Mouse (Mus musculus): Measurements from ENCODE around the gene Fkbp15. TPM values are rescaled to one million over a fixed set of nuclear protein-coding genes. Genes with fewer than 3 reads are reported as not detected.

Fkbp15 gene
- total RNA-seq, 4 experiments from 2014 or later, result 40.7 to 49.8 (median 46.1) TPM

DNA sequence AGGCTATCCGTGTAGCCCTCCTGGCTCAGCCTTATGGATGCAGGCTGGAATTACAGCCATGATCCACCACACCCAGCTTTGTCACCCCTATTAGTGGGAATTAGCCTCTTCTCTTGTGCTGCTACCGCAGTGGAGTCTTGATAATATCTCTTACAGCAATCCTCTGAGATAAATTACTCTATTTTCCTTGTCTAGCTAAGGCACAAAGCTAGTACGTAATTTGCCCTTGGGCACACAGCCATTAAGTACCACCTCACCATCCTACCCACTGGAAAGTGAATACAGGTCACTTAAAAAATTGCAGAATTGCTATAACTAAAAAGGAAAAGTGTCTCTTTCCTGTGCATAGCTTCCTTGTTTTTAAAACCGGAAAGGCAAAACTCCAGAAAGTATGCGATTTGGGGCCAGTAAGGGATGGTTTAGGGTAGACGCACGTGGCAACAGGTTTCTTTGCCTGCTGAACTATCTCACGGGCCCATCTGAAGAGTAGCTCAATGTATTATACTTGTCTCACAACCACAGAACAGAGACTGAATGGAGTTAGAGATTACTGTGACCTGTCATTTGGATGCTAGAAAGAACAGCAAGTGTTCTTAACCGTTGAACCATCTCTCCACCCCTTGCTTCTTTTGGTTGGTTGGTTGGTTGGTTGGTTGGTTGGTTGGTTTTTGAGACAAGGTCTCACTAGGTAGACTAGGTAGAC is 12.6 kb upstream of the Fkbp15 start:
- no peak for DNase-seq (ENCODE audit: low spot score in 2 of 2)

DNA sequence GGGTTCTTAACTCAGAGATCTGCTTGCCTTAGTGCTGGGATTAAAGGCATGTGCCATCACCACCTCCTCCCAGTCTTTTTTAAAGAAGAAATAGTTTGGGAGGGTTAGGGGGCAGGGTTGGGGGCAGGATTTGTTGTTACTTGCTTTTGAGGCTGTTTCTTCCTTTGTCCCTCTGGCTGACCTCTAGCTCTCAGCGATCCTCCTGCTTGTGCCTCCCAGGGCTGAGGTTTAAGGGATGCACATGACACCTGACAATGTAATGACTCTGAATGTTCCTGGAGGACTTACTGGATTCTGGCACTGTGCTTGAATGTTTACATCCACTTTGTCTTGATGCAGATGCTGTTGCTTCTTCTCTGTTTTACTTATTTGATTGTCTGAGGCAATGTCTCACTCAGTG is 12.1 kb upstream of the Fkbp15 start:
- no peak for DNase-seq (ENCODE audit: low spot score in 2 of 2)

- no peak for DNase-seq (ENCODE audit: low spot score in 2 of 2)
These were observed 8.7 kb upstream of the Fkbp15 start for GRCm38 (mm10) chr4:62369091-62369490.

- no peak for DNase-seq (ENCODE audit: low spot score in 2 of 2)
These were observed 7.2 kb upstream of the Fkbp15 start for GRCm38 (mm10) chr4:62367586-62367985.

- no peak for DNase-seq (ENCODE audit: low spot score in 2 of 2)
These were observed 5.9 kb upstream of the Fkbp15 start for GRCm38 (mm10) chr4:62366291-62366690.

- no peak for DNase-seq (ENCODE audit: low spot score in 2 of 2)
These were observed 4.0 kb upstream of the Fkbp15 start for GRCm38 (mm10) chr4:62364299-62364698.

GRCm38 (mm10) chr4:62362437-62362836 is 2.1 kb upstream of the Fkbp15 start:
- DNase-seq (ENCODE audit: low spot score in 2 of 2), result no peak

DNA sequence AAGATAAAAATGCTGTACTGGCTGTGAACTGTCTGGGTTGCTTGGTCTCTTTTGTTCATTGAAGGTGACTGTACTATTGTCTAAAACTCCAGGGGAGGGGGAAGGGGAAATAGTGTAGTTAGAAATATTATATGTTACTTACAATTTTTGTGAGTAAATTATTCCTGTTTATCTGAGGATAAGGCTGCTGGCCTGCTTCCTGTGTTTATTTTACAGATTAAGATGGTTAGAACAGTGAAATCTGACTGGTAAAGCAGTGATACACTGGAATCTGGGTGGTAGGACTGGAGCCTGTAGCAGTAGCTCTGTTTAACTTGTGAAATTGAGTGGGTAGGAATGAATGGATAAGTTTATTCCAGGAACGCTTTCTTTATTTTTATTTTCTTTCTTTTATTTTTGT is 1.6 kb upstream of the Fkbp15 start:
- no peak for DNase-seq (ENCODE audit: low spot score in 2 of 2)

DNA sequence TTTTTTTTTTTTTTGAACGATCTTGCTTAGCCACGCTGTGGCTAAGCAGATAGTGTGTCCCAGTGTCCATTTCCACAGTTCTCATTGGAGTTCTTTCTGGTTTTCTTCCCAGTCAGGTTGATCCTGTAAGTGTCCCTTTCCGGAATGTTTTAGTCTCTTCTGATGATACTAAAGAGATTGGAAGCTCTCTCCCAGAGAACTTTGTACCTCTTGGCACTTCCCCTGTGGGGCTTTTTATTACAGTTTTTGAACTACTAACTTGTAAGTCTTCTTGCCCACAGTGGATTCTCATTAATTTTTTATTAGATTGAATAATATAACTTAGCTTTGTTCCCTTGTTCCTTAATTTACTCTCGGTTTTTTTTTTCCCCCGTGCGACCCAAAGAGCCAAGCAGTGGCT is 1.2 kb upstream of the Fkbp15 start:
- DNase-seq (ENCODE audit: low spot score in 2 of 2), result no peak

- no peak for DNase-seq (ENCODE audit: low spot score in 2 of 2)
These were observed 582 bp upstream of the Fkbp15 start for GRCm38 (mm10) chr4:62360805-62361455.

DNA sequence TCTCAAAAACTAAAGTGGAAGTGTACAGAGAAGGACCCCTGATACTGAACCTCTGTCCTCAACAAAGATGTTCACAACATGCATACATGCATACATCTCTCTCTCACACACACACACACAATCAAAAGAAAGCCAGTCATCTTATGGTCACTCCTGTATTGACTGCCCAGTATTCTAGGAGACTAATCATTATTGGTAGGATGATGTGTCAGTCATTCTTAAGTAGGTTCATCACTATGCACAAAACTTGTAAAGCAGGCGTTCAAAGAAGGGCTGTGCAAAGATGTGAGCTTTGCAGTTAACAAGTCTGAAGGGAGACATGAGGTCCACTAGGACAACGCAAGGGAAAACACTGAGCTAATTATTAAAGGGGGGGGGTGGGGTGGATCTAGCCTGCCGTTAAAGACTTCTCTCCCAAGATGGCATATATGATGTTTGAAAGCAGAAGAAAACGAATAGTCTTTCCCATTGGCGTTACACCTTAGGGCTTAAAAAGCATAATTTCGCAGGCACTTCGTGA is 1.0 kb downstream of the Fkbp15 start:
- no peak for DNase-seq (ENCODE audit: low spot score in 2 of 2)

DNA sequence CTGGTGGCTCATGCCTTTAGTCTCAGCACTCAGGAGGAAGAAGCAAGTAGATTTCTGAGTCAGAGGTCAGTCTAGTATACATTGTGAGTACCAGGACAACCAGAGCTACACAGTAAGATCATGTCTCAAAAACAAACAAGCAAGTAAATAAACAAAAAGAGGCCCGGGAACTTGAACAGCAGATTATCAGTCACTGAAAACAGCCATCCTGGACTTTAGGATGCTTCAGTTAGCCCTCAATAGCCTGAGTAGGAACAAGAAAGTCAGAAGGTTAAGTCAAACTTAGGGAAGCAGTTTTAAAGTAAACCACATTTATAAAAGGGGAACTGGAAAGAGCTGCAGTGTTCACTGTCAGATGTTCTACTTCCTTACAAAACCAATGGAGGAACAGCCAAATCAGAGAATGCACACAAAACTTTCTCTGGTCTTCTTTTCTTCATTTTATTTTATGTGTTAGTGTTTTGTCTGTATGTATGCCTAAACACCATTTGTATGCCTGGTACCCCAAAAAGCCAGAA is 2.7 kb downstream of the Fkbp15 start:
- DNase-seq (ENCODE audit: low spot score in 2 of 2), result no peak

DNA sequence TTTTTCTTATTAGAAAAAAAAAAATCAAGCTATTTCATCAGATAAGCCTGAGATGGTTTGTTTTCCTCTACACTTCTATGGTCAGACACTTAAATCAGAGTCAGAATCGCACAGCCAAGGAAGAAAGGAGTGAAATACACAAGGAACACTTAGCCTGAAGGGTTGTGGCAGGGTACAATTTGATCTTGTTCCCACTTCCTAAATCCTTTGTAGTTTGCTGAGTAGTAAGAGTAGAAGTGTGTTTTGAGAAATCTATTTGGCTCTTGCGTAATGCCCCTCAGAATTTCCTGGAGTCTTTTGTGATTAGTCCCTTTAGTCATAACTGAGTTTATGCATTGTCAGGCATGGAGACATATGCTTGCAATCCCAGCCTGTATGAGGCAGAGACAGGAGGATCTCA is 11.0 kb downstream of the Fkbp15 start:
- DNase-seq (ENCODE audit: low spot score in 2 of 2), result no peak

DNA sequence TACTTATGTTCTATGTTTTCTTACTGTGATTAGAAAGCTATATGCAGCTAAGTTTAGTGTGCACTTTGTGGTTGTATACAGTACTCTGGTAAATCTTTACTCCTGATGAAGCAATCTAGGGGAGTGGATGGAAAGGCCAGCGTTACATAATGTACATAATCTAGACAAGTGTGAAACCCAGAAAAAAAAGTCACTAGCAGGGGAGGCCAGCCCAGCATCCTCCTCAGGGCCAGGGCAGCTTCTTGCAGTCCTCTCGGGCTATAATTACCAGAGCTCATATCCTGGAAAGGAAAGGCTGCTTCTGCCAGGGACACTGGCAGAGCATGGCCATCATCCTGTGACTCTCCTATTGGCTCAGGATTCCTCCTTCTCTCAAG is 12.0 kb downstream of the Fkbp15 start:
- no peak for DNase-seq (ENCODE audit: low spot score in 2 of 2)

GRCm38 (mm10) chr4:62347605-62348328 is 12.6 kb downstream of the Fkbp15 start:
- DNase-seq (ENCODE audit: low spot score in 2 of 2), result no peak

- DNase-seq (ENCODE audit: low spot score in 2 of 2), result no peak
These were observed 14.5 kb downstream of the Fkbp15 start for GRCm38 (mm10) chr4:62345827-62346226.

DNA sequence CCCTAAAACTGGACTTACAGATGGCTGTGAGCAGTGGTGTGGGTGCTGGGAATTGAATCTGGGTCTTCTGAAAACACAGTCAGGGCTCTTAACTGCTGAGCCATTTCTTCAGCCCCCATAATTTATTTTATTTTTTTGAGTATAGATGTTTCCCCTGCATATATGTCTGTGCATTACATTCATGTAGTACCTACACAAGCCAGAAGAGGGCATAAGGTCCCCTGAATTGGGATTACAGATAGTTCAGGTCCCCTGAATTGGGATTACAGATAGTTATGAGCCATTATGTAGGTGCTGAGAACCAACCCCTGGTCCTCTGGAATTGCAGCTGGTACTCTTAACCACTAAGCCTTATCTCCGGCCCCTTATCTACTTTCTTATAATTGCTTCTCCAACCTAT is 16.3 kb downstream of the Fkbp15 start:
- DNase-seq (ENCODE audit: low spot score in 2 of 2), result no peak

- DNase-seq (ENCODE audit: low spot score in 2 of 2), result no peak
These were observed 21.8 kb downstream of the Fkbp15 start for GRCm38 (mm10) chr4:62338536-62338935.

DNA sequence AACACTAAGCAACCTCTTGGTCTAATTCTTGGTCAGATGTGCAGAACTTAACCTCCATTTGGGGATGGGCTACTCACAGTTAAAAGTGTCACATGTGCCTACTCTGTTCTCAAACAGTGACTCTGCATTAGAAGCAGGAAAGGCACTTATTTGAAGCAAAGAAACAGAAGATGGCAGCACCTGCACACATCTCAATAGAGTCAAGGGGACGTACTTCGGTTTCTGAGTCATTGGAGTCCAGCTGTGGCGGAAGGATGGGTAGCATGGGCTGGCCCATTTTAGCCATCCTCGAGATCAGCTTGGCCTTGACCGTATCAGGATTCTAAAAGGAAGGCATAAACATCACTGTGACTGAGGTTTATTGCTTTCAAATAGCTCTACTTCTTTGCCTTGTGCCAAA is 28.4 kb downstream of the Fkbp15 start:
- no peak for DNase-seq (ENCODE audit: low spot score in 2 of 2)

- no peak for DNase-seq (ENCODE audit: low spot score in 2 of 2)
These were observed 31.2 kb downstream of the Fkbp15 start for GRCm38 (mm10) chr4:62328941-62329660.

DNA sequence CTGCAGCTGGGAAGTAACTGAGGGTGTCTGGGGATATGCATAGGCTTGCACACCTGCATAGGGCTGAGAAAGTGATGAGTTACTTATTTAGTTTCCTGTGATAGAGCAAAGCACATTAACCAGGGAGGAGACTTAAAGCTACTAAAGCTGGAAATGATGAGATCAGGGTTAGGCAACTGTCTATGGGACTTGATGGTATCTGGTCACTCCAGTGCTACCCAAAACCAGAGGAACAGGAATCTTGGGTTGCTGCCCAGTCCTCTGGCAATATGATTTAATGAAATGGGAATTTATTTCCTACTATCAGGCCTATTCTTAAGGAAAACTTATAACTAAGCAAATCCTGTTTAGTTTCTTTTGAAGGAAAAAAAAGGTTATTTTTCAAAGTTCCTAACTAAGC is 34.2 kb downstream of the Fkbp15 start:
- no peak for DNase-seq (ENCODE audit: low spot score in 2 of 2)

DNA sequence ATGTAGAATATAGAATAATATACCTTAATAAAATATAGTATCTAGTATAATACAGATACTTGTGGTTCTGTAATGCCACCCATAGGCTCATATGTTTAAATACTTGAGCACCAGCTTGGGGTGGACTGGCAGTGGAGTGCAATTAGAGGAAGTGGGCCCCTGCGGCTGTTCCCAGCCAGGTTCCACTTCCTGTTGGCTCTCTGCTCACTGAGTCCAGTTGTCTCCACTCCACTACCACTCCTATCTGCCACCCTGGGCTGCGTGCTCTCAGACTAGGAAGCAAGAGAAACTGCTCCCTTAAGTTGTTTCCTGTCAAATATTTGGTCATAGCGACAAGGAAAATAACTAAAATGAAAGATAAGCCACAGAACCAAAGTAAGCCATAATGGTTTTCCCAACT is 37.7 kb downstream of the Fkbp15 start:
- no peak for DNase-seq (ENCODE audit: low spot score in 2 of 2)

All from layer of hippocampus, adult 8-10 months (tissue).